Mouse (Mus musculus) liver, postnatal 0 days (tissue): ENCODE measurements around the gene Tmem50a. TPM values are rescaled to one million over a fixed set of nuclear protein-coding genes. Genes with fewer than 3 reads are reported as not detected.

Source experiments
- ATAC-seq: fragments of 200-750 bp; cut with Nextera tagmentation; 2 replicates; pipeline ENCODE4 v1.8.0; 2017; ENCODE audit warnings: mild to moderate bottlenecking, moderate library complexity
- DNase-seq: peaks from one replicate; pipeline ENCODE4 v3.0.0-alpha.2; 2016
- H3K27ac ChIP-seq: fragments of 300-500 bp; sonication (generic); 2 replicates; pipeline ENCODE4 v1.5.1; 2014; ENCODE audit warnings: antibody characterized with exemption, moderate library complexity, mild to moderate bottlenecking, low read depth
- H3K27me3 ChIP-seq: fragments of 300-500 bp; sonication (generic); 2 replicates; pipeline ENCODE4 v1.6.1; 2014; ENCODE audit warnings: low read length, control low read depth, mixed read lengths; ENCODE audit not compliant: insufficient read depth
- H3K36me3 ChIP-seq: fragments of 300-500 bp; sonication (generic); replicated peaks from 2 replicates; pipeline ENCODE4 v1.6.1; 2014; ENCODE audit warnings: mild to moderate bottlenecking, control low read depth, low read length, moderate library complexity, mixed read lengths; ENCODE audit not compliant: insufficient read depth
- H3K4me1 ChIP-seq: fragments of 300-500 bp; sonication (generic); 2 replicates; pipeline ENCODE4 v1.6.1; 2014; ENCODE audit warnings: antibody characterized with exemption, mild to moderate bottlenecking, control low read depth; ENCODE audit not compliant: insufficient read depth
- H3K4me2 ChIP-seq: fragments of 300-500 bp; sonication (generic); 2 replicates; pipeline ENCODE4 v1.6.1; 2014; ENCODE audit warnings: low read depth, mild to moderate bottlenecking, low read length, moderate library complexity, mixed read lengths
- H3K4me3 ChIP-seq: fragments of 300-500 bp; sonication (generic); 2 replicates; pipeline ENCODE4 v1.5.1; 2014; ENCODE audit warnings: low read depth, low read length
- H3K9ac ChIP-seq: fragments of 300-500 bp; sonication (generic); replicated peaks from 2 replicates; pipeline ENCODE4 v1.6.1; 2014; ENCODE audit warnings: mild to moderate bottlenecking, moderate library complexity
- H3K9me3 ChIP-seq: fragments of 300-500 bp; sonication (generic); 2 replicates; pipeline ENCODE4 v1.6.1; 2016; ENCODE audit warnings: mild to moderate bottlenecking, control low read depth, low read length, mixed read lengths
- CTCF ChIP-seq: sonication (generic); IDR thresholded peaks from 2 replicates; pipeline ENCODE4 v1.5.1; 2016; ENCODE audit warnings: antibody characterized with exemption, low read depth
- EP300 ChIP-seq: IDR thresholded peaks from 2 replicates; pipeline ENCODE4 v1.6.1; 2016; ENCODE audit warnings: antibody characterized with exemption, low read depth, mild to moderate bottlenecking
- whole genome bisulfite sequencing: fragments of 180-500 bp; shearing (Covaris S2); extraction: QIAGEN DNeasy Blood & Tissue Kit; methylation state at CpG from one replicate; pipeline ENCODE4 v1.1.7; 2014; ENCODE audit not compliant: insufficient replicate concordance; 5-methylcytosine and 5-hydroxymethylcytosine counted together
- polyA plus RNA-seq: library from polyadenylated mRNA; unstranded; fragments of >200 nt; fragmentation: Nextera tagmentation; extraction: Ambion mirVana; gene quantifications from 2 replicates; pipeline ENCODE4 v1.2.1, GENCODE M21; 2015

Tmem50a gene
- polyA plus RNA-seq, 1 experiment from 2014 or later = 88.5 TPM

- Histone ChIP-seq H3K27ac (peak overlapping the region; percentile 92), H3K36me3 (no peaks in the 10 kb centered on the region), H3K4me2 (peak overlapping the region; percentile 85), H3K9ac (peak overlapping the region; percentile 67), H3K4me1 (peaks cover 9% of the 10 kb centered on the region; the same call in 1 of the 2 replicates), H3K27me3 (no peaks in the 10 kb centered on the region), H3K9me3 (no peaks in the 10 kb centered on the region), H3K4me3 (peak overlapping the region; percentile 94)
- TF ChIP-seq EP300 = no peak
- TF ChIP-seq CTCF = 0 out of 2 replicates have a peak, but pooled peaks have one; percentile 3
- ATAC-seq (peak; percentile 90), DNase-seq (peak; percentile 96)
- WGBS = under 1% methylated on average over 88 of the region's 91 CpGs
Observed at GRCm38 (mm10) chr4:134853637-134854485, 61.0 kb downstream of the Tmem50a start.

DNA sequence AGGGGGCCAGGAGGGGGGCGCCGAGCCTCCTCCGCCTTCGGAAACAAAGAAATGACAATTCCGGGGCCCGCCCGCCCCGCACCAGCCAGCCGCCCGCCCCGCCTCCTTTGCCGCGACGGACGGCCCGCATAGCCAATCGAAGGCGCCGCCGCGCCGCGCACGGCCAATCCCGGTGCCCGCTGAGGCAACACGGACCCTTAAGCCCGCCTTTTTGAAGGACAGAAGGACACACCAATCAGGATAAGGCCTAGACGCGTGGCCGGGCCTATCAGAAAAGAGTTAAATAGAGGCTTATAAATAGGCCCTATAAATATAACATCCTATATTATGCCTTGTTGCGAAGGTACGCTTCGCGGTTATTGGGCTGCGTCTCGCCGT is 61.6 kb downstream of the Tmem50a start, which contains the start of gene Maco1:
Gene Maco1 (minus strand): TSS at position 87 of the 378 bp plus-strand sequence.
- no peaks in the 10 kb centered on the region for H3K9me3 ChIP-seq
- TF ChIP-seq CTCF = no peak
- no peak for TF ChIP-seq EP300
- peaks cover 11% of the 10 kb centered on the region for H3K4me1 ChIP-seq
- peak within 1 kb of the TSS; percentile 92 for H3K27ac ChIP-seq
- ATAC-seq (peak; percentile 93), DNase-seq (peak; percentile 98)
- no peaks in the 10 kb centered on the region for H3K27me3 ChIP-seq
- peak within 1 kb of the TSS; percentile 96 for H3K9ac ChIP-seq
- under 1% methylated on average over 37 of the region's 38 CpGs for WGBS
- H3K4me3 ChIP-seq = peak within 1 kb of the TSS; percentile 94
- no peaks in the 10 kb centered on the region for H3K36me3 ChIP-seq
- peak within 1 kb of the TSS; percentile 96 for H3K4me2 ChIP-seq

DNA sequence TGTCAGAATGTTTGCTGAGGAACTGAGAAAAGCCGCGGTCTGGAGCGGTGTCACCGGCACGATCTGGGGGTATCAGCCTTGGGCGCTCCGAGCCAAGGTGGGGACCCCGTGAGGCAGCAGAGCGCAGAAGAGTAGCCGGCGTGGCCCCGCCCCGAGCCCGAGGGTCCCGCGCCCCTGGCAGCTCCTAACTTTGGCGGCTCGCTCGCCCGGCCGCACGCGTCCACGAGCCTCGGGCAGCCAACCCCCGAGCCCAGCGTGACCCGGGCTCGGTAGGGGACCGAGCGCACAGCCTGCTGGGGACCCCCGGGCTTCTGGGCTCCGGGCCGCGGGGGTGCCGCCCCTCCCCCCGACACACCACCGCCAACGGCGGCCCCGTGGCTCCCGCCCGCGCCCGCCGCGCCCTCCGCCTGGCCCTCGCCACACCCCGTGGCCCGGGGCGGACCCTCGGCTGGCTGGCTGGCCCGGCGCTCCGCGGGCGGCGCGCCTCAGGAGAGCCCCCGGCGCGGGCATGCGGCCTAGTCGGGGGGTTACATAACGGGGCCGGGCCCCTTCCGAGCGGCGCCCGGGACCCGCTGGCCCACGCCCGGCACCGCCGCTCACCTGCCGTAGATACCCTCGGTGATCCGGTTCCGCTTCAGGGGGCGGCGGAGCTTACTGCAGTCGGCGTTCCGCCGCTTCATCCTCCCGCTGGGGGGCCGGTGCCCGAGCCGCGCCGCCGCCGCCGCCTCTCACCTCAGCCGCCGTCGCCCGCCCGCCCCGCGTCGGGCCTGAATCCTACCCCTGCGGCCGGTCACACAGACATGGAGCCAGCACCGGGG is 62.2 kb downstream of the Tmem50a start:
- TF ChIP-seq CTCF (no peak), EP300 (no peak)
- Histone ChIP-seq H3K4me3 (peak overlapping the region; percentile 94), H3K4me2 (peak overlapping the region; percentile 96), H3K27ac (peak overlapping the region; percentile 91), H3K9ac (peak overlapping the region; percentile 96), H3K27me3 (no peaks in the 10 kb centered on the region), H3K9me3 (no peaks in the 10 kb centered on the region), H3K36me3 (no peaks in the 10 kb centered on the region), H3K4me1 (peaks cover 16% of the 10 kb centered on the region)
- DNase-seq (peak; percentile 71), ATAC-seq (peak; percentile 36)
- under 1% methylated on average over 55 of the region's 106 CpGs for WGBS

- DNase-seq (no peak), ATAC-seq (no peak)
- Histone ChIP-seq H3K27ac (peak overlapping the region; percentile 91; the same call in 1 of the 2 replicates), H3K4me3 (peak overlapping the region; percentile 94), H3K4me1 (peaks cover 18% of the 10 kb centered on the region), H3K9me3 (no peaks in the 10 kb centered on the region), H3K9ac (peak overlapping the region; percentile 96), H3K36me3 (no peaks in the 10 kb centered on the region), H3K27me3 (no peaks in the 10 kb centered on the region), H3K4me2 (peak overlapping the region; percentile 96)
- TF ChIP-seq EP300 = no peak
- TF ChIP-seq CTCF = no peak
- WGBS = 14% methylated on average over 14 of the region's 14 CpGs
Observed at GRCm38 (mm10) chr4:134851876-134852275, 62.9 kb downstream of the Tmem50a start.

DNA sequence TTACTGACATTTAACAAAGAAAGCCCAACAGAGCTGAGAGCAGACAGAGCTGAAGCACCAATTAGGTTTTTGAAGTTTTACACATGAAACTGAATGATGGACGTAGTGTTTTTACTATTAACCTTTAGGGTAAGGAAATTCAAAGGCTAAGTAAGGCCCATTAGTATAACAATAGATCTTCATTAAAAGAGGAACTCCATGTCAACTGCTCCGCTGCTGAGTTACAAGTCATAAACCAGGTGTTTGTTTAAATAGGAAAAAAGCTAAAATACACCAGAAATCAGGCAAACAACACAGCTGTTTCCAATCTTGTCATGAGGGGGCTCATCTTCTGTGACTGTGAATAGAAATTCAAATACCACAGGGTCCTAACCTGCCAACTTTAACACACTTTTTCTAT is 63.6 kb downstream of the Tmem50a start:
- DNase-seq (no peak), ATAC-seq (no peak)
- H3K4me3 ChIP-seq = peak overlapping the region; percentile 94
- 72% methylated on average over 2 of the region's 2 CpGs for WGBS
- peaks cover 19% of the 10 kb centered on the region for H3K4me1 ChIP-seq
- H3K9ac ChIP-seq = peak overlapping the region; percentile 96; the same call in 1 of the 2 replicates
- H3K4me2 ChIP-seq = peak overlapping the region; percentile 96
- H3K27me3 ChIP-seq = no peaks in the 10 kb centered on the region
- no peaks in the 10 kb centered on the region for H3K36me3 ChIP-seq
- H3K9me3 ChIP-seq = no peaks in the 10 kb centered on the region
- no peak for TF ChIP-seq CTCF
- TF ChIP-seq EP300 = no peak
- no peak overlapping the region for H3K27ac ChIP-seq

GRCm38 (mm10) chr4:134850551-134850950 is 64.3 kb downstream of the Tmem50a start:
- no peak for TF ChIP-seq CTCF
- TF ChIP-seq EP300 = no peak
- no peak for ATAC-seq
- Histone ChIP-seq H3K36me3 (no peaks in the 10 kb centered on the region), H3K9ac (no peak overlapping the region), H3K4me2 (no peak overlapping the region), H3K27me3 (no peaks in the 10 kb centered on the region), H3K4me3 (no peak overlapping the region), H3K9me3 (no peaks in the 10 kb centered on the region), H3K4me1 (peaks cover 25% of the 10 kb centered on the region), H3K27ac (no peak overlapping the region)
- DNase-seq = no peak
- 78% methylated on average over 4 of the region's 4 CpGs for WGBS

Other genes starting within 250 kb of the Tmem50a start
- 1.5 and 1.7 TPM in 2 replicates for gene Man1c1, start 210.7 kb downstream of the Tmem50a start, polyA plus RNA-seq
- gene Ldlrap1, start 147.0 kb downstream of the Tmem50a start, polyA plus RNA-seq = 14.8 and 15.4 TPM in 2 replicates
- 13.6 and 14.6 TPM in 2 replicates for gene Maco1, start 61.7 kb downstream of the Tmem50a start, polyA plus RNA-seq
- 207 and 214 TPM in 2 replicates for gene Rhd, start 50.5 kb downstream of the Tmem50a start, polyA plus RNA-seq
- gene Rsrp1, start 8.6 kb upstream of the Tmem50a start, polyA plus RNA-seq = 185 and 225 TPM in 2 replicates
- 46.9 and 52.9 TPM in 2 replicates for gene Syf2, start 15.9 kb upstream of the Tmem50a start, polyA plus RNA-seq
- gene Runx3, start 205.6 kb upstream of the Tmem50a start, polyA plus RNA-seq = 0.39 and 0.46 TPM in 2 replicates